Mouse (Mus musculus) testis, adult 2 months (tissue): ENCODE data around the gene Ak7. TPM values are rescaled to one million over a fixed set of nuclear protein-coding genes. Genes with fewer than 3 reads are reported as not detected.

Source experiments
- H3K27ac ChIP-seq: fragments of 200-500 bp; 2 replicates; pipeline ENCODE4 v1.5.1; 2012; ENCODE audit warnings: low read depth, low read length; ENCODE audit not compliant: control insufficient read depth, insufficient read depth
- H3K27me3 ChIP-seq: fragments of 200-500 bp; 2 replicates; pipeline ENCODE4 v1.6.1; 2012; ENCODE audit warnings: mild to moderate bottlenecking, low read length, moderate library complexity; ENCODE audit not compliant: control insufficient read depth, insufficient read depth
- H3K36me3 ChIP-seq: fragments of 200-500 bp; 2 replicates; pipeline ENCODE4 v1.6.1; 2012; ENCODE audit warnings: mild to moderate bottlenecking, low read length; ENCODE audit not compliant: control insufficient read depth, insufficient read depth
- H3K4me1 ChIP-seq: fragments of 200-500 bp; 2 replicates; pipeline ENCODE4 v1.6.1; 2012; ENCODE audit warnings: low read length; ENCODE audit not compliant: control insufficient read depth, insufficient read depth
- H3K4me3 ChIP-seq: fragments of 200-500 bp; 2 replicates; pipeline ENCODE4 v1.5.1; 2012; ENCODE audit warnings: low read depth, mild to moderate bottlenecking, low read length, moderate library complexity, mixed read lengths; ENCODE audit not compliant: control insufficient read depth
- CTCF ChIP-seq: fragments of 200-500 bp; IDR thresholded peaks from 2 replicates; pipeline ENCODE4 v1.5.1; 2012; ENCODE audit warnings: low read depth, mild to moderate bottlenecking, inconsistent platforms, low read length, moderate library complexity; ENCODE audit not compliant: control insufficient read depth, insufficient read depth, insufficient replicate concordance
- POLR2A ChIP-seq: fragments of 200-500 bp; IDR thresholded peaks from 2 replicates; pipeline ENCODE4 v1.6.1; 2012; ENCODE audit warnings: low read depth, mild to moderate bottlenecking, inconsistent platforms, low read length, moderate library complexity; ENCODE audit not compliant: control insufficient read depth
- polyA plus RNA-seq: library from polyadenylated mRNA; depleted of rRNA; stranded (reverse); fragments of >200 nt; gene quantifications from 2 replicates; pipeline ENCODE4 v1.2.3, GENCODE M21; 2012

The Ak7 gene
- polyA plus RNA-seq, 1 experiment, result 50.5 TPM

DNA sequence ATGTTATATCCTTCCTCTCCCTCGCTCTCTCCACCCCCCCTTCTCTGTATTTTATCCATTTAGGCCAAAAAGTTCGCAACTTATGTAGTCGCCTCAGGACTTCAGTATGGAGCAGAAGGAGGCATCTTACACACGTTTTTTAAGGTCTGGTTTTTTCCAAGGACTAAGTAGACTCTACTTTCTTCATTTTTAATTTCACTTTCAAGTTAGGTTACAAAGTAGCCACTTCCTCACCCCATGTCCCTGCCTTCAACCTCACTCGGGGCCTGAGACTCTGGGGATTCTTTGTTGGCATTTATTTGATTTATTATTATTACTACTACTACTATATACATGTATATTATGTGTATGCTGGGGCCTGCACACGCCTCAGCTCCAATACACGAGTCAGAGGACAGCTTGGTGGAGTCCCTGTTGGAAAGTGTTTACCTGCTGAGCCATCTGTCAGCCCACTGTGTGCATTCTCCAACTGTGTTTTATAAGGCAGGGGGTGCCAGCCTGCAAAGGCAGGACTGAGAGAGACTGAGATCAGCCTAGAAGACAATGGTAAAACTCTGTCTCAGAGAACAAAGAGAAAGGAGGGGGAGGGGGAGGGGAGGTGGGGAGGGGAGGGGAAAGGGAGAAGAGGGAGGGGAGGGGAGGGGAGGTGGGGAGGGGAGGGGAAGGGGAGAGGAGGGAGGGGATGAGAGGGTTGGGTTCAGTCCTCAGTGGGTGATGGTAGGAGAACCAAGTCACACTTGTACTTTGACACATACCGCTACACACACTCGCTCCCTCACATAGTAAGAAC lies 27.8 kb downstream of the Ak7 start:
- Histone ChIP-seq H3K4me3 (no peak overlapping the region), H3K27ac (no peak overlapping the region)
- TF ChIP-seq CTCF (no peak), POLR2A (no peak)

GRCm38 (mm10) chr12:105735226-105735888 lies 29.6 kb downstream of the Ak7 start:
- Histone ChIP-seq H3K27ac (no peak overlapping the region), H3K4me1 (0 out of 2 replicates have a peak, but pooled peaks cover 2% of the 10 kb centered on the region), H3K4me3 (no peak overlapping the region), H3K27me3 (no peaks in the 10 kb centered on the region), H3K36me3 (peaks cover 1% of the 10 kb centered on the region; the same call in 1 of the 2 replicates)
- TF ChIP-seq POLR2A, result no peak
- TF ChIP-seq CTCF, result no peak

More for the DNA sequence above, 27.8 kb downstream of the Ak7 start:
- Histone ChIP-seq H3K4me1 (0 out of 2 replicates have a peak, but pooled peaks cover 2% of the 10 kb centered on the region), H3K27me3 (no peaks in the 10 kb centered on the region), H3K36me3 (peaks cover 1% of the 10 kb centered on the region; the same call in 1 of the 2 replicates)

GRCm38 (mm10) chr12:105735889-105736251 lies 30.1 kb downstream of the Ak7 start:
- Histone ChIP-seq H3K27ac (no peak overlapping the region), H3K4me1 (0 out of 2 replicates have a peak, but pooled peaks cover 2% of the 10 kb centered on the region), H3K4me3 (no peak overlapping the region), H3K27me3 (no peaks in the 10 kb centered on the region), H3K36me3 (peaks cover 1% of the 10 kb centered on the region; the same call in 1 of the 2 replicates)
- no peak for TF ChIP-seq POLR2A
- no peak for TF ChIP-seq CTCF

DNA sequence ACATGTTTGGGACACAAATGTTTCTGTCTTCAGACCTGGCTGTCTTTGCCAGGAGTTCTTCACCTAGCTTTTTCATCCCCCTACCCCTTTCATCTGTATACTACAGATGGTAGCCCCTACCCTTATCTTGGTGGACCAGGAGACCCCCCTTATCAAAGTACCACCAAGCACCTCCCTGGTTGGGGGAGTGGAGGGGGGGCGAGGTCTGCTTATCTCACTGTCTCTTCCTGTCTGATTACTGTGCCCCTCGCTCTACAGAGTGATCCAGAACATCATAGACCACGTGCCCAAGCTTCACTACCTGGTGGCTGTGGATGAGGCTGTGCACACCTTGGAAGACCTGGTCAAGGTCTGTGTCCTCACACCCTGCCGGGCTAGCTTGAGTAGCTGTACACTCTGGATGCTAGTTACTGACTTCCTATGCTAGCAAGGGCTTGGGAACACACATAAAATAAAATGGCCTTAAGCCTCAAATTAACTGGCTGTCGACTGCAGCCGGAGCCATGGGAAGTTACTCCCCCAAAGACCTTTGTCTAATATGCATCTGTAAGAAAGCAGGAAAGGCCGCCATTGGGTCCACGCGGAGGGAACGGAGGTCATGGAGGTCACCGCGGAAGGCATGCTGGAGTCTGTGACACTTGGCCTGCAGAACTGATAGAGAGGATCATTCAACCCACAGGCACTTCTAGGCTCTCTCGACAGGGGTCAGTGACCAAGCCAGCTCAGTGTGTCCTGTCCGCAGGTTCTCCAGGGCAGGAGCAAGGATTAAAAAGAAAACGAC lies 32.7 kb downstream of the Ak7 start:
- Histone ChIP-seq H3K36me3 (peaks cover 1% of the 10 kb centered on the region; the same call in 1 of the 2 replicates), H3K27ac (no peak overlapping the region), H3K27me3 (no peaks in the 10 kb centered on the region), H3K4me1 (peaks cover 2% of the 10 kb centered on the region; the same call in 1 of the 2 replicates), H3K4me3 (no peak overlapping the region)
- no peak for TF ChIP-seq POLR2A
- no peak for TF ChIP-seq CTCF

GRCm38 (mm10) chr12:105739656-105740055 lies 33.9 kb downstream of the Ak7 start:
- H3K4me3 ChIP-seq, result no peak overlapping the region
- H3K27ac ChIP-seq, result no peak overlapping the region
- no peak for TF ChIP-seq POLR2A
- no peak for TF ChIP-seq CTCF
- H3K4me1 ChIP-seq, result no peaks in the 10 kb centered on the region; the same call in 1 of the 2 replicates
- peaks cover 1% of the 10 kb centered on the region; the same call in 1 of the 2 replicates for H3K36me3 ChIP-seq
- H3K27me3 ChIP-seq, result no peaks in the 10 kb centered on the region

- Histone ChIP-seq H3K36me3 (no peaks in the 10 kb centered on the region), H3K27me3 (no peaks in the 10 kb centered on the region), H3K27ac (no peak overlapping the region), H3K4me3 (no peak overlapping the region), H3K4me1 (no peaks in the 10 kb centered on the region)
- TF ChIP-seq CTCF, result no peak
Measured at GRCm38 (mm10) chr12:105748114-105748513, 42.3 kb downstream of the Ak7 start.

- Histone ChIP-seq H3K4me3 (no peak overlapping the region), H3K27ac (no peak overlapping the region), H3K27me3 (no peaks in the 10 kb centered on the region), H3K36me3 (no peaks in the 10 kb centered on the region), H3K4me1 (no peaks in the 10 kb centered on the region)
- TF ChIP-seq POLR2A, result no peak
- TF ChIP-seq CTCF, result no peak
Measured at GRCm38 (mm10) chr12:105753813-105754212, 48.0 kb downstream of the Ak7 start.
